Mouse (Mus musculus): ENCODE measurements around the gene Tmem132d. TPM values are rescaled to one million over a fixed set of nuclear protein-coding genes. Genes with fewer than 3 reads are reported as not detected.
"Not testable (repeated sequence)": the region's sequence is repeated elsewhere in the genome, so short reads cannot be mapped to it uniquely, and the experiment has no call there.

Tmem132d gene
- total RNA-seq, 2 experiments from 2014 or later = 0.14 TPM; not detected in 1

- no peak for DNase-seq
Measured at GRCm38 (mm10) chr5:127758576-127758975, 674.3 kb downstream of the Tmem132d start.

- no peak for DNase-seq
Measured at GRCm38 (mm10) chr5:127756671-127757423, 676.0 kb downstream of the Tmem132d start.

GRCm38 (mm10) chr5:127756011-127756410, 676.9 kb downstream of the Tmem132d start:
- no peak for DNase-seq

- no peak for DNase-seq
Measured at GRCm38 (mm10) chr5:127755594-127755993, 677.3 kb downstream of the Tmem132d start.

GRCm38 (mm10) chr5:127751262-127751975, 681.5 kb downstream of the Tmem132d start:
- no peak for DNase-seq

- DNase-seq = not testable (repeated sequence)
Measured at GRCm38 (mm10) chr5:127749540-127749939, 683.3 kb downstream of the Tmem132d start.

GRCm38 (mm10) chr5:127741331-127741730, 691.5 kb downstream of the Tmem132d start:
- no peak for DNase-seq

Other genes starting within 250 kb of the Tmem132d start
- gene Fzd10, start 167.8 kb upstream of the Tmem132d start, total RNA-seq (2021) = under 1 TPM; 0.43 to 0.81 TPM

All from heart, postnatal 4 days (tissue).